Mouse (Mus musculus): ENCODE data around the gene Cald1.

DNA sequence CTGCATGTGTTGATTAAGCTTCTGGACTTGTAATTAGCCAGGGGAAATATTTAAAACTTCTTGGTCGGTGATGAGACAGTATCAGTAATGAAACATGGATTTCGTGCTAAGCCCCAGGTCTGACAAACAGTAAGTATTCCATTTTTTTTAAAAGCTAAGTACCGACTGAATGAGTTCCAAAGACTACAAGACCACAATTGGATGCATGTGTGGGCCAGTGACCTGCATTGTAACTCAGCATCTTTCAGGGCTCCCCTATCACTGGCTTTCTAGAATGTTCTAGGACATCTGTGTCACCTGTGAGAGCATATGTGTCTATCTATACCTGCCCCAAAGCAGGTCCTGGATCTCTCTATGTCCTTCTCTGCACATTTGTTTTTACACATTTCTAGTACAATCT lies 984 bp upstream of the Cald1 start:
- no peak for TF ChIP-seq POLR2A (IDR thresholded peaks at IDR 0.05; ENCODE audit: low read depth, low read length)
- no peak for TF ChIP-seq CTCF (conservative IDR thresholded peaks at IDR 0.05; ENCODE audit: insufficient read depth, insufficient read length, low read depth, low read length)

Data from kidney, adult 2 months (tissue).